Mouse (Mus musculus): ENCODE results near the gene Rnf222.

- TF ChIP-seq CTCF (conservative IDR thresholded peaks at IDR 0.05; ENCODE audit: low read length) (no peak), NANOG (IDR thresholded peaks at IDR 0.05; ENCODE audit: borderline replicate concordance, low read length) (no peak)
Measured at GRCm38 (mm10) chr11:68890625-68891024, 2.3 kb downstream of the Rnf222 start.

Data from E14TG2a.4 (cell line).